In genomic region chr13:73536824-73537223, GRCm38 (mm10) we compare ENCODE assay signal across 8 mouse cellular contexts. TPM values are rescaled to one million over a fixed set of nuclear protein-coding genes. Genes with fewer than 3 reads are reported as not detected.
DNase-seq lines count a peak whose midpoint lies in the region; ATAC-seq and TF ChIP-seq lines count a peak whose summit lies in the region.

No protein-coding gene starts in this region.

- no peaks in the 10 kb centered on the region for H3K9me3 ChIP-seq in heart, embryonic 13.5 days
- H3K9me3 ChIP-seq in MEL (replicated peaks; ENCODE audit: insufficient read depth, low read length), result no peaks in the 10 kb centered on the region
- no peaks in the 10 kb centered on the region for H3K9me3 ChIP-seq in hindbrain, embryonic 12.5 days (replicated peaks)
- no peaks in the 10 kb centered on the region for H3K9me3 ChIP-seq in midbrain, embryonic 10.5 days (replicated peaks)

- H3K4me1 ChIP-seq in heart, embryonic 13.5 days, result peaks cover 14% of the 10 kb centered on the region
- H3K4me1 ChIP-seq in MEL (ENCODE audit: control insufficient read depth in 1 of 2, insufficient read depth in 2 of 2, low read length in 2 of 2), result peaks cover 0 to 15% of the 10 kb centered on the region in 2 experiments; a peak in 3 of 4 replicates
- peaks cover 8% of the 10 kb centered on the region for H3K4me1 ChIP-seq in hindbrain, embryonic 12.5 days
- peaks cover 12% of the 10 kb centered on the region for H3K4me1 ChIP-seq in midbrain, embryonic 10.5 days

- TF ChIP-seq CTCF in MEL (IDR thresholded peaks at IDR 0.05 in 2 of 3, conservative IDR thresholded peaks at IDR 0.05 in 1 of 3; ENCODE audit: control insufficient read depth in 1 of 3, insufficient read depth in 1 of 3, low read depth in 2 of 3, low read length in 3 of 3, poor library complexity in 1 of 3, severe bottlenecking in 1 of 3), result no peak

- peak overlapping the region; percentile 68 for H3K9ac ChIP-seq in heart, embryonic 13.5 days
- peak overlapping the region; percentile 26; the same call in 1 of the 2 replicates for H3K9ac ChIP-seq in MEL (ENCODE audit: control insufficient read depth, low read depth, low read length, poor library complexity, severe bottlenecking)
- 0 out of 2 replicates have a peak overlapping the region, but pooled peaks have one; percentile 27 for H3K9ac ChIP-seq in hindbrain, embryonic 12.5 days

- no peak overlapping the region for H3K27ac ChIP-seq in heart, embryonic 13.5 days (replicated peaks)
- H3K27ac ChIP-seq in MEL (ENCODE audit: control insufficient read depth, low read depth, low read length), result no peak overlapping the region
- no peak overlapping the region for H3K27ac ChIP-seq in hindbrain, embryonic 12.5 days
- H3K27ac ChIP-seq in midbrain, embryonic 10.5 days (replicated peaks), result no peak overlapping the region

- intact Hi-C loops in heart, postnatal 14 days (cut with DNase I), result no loop called here

- no peak for TF ChIP-seq RAD21 in MEL (IDR thresholded peaks at IDR 0.05; ENCODE audit: low read depth, low read length)

- no peak for ATAC-seq in heart, embryonic 13.5 days (ENCODE audit: extremely low read depth, insufficient number of reproducible peaks, low FRiP score, low TSS enrichment)
- no peak for ATAC-seq in hindbrain, embryonic 12.5 days (ENCODE audit: low FRiP score)
- ATAC-seq in frontal cortex, adult (ENCODE audit: low TSS enrichment), result no peak; the same call in 1 of the 2 replicates

- TF ChIP-seq POLR2A in MEL (IDR thresholded peaks at IDR 0.05; ENCODE audit: control insufficient read depth in 1 of 2, insufficient read depth in 1 of 2, low read depth in 1 of 2, low read length in 2 of 2, poor library complexity in 1 of 2), result no peak

- peak overlapping the region; percentile 87 for H3K4me2 ChIP-seq in heart, embryonic 13.5 days
- peak overlapping the region; percentile 78 for H3K4me2 ChIP-seq in hindbrain, embryonic 12.5 days (replicated peaks)

- DNase-seq in heart, postnatal 14 days, result no peak
- no peak for DNase-seq in MEL (ENCODE audit: low read depth, low spot score)
- no peak for DNase-seq in midbrain, embryonic 10.5 days (ENCODE audit: low spot score)
- no peak for DNase-seq in Muller cell, postnatal 12 days (ENCODE audit: inconsistent ontology term)
- DNase-seq in embryo, embryonic 10.5 days (ENCODE audit: low spot score), result no peak

- no peaks in the 10 kb centered on the region for H3K79me2 ChIP-seq in MEL (ENCODE audit: control insufficient read depth, insufficient read depth, low read length, poor library complexity)

- peak overlapping the region; percentile 56 for H3K4me3 ChIP-seq in heart, embryonic 13.5 days
- H3K4me3 ChIP-seq in MEL (ENCODE audit: control insufficient read depth in 1 of 2, insufficient read depth in 1 of 2, low read depth in 2 of 2, low read length in 2 of 2), result peak overlapping the region; percentile 28 to 43; a peak in 3 of 4 replicates
- H3K4me3 ChIP-seq in hindbrain, embryonic 12.5 days, result peak overlapping the region; percentile 38
- peak overlapping the region; percentile 60 for H3K4me3 ChIP-seq in midbrain, embryonic 10.5 days

- 16% methylated on average over 13 of the region's 13 CpGs for WGBS in heart, embryonic 13.5 days
- WGBS in hindbrain, embryonic 12.5 days, result 16% methylated on average over 13 of the region's 13 CpGs
- 23% methylated on average over 13 of the region's 13 CpGs for WGBS in midbrain, embryonic 10.5 days

- H3K27me3 ChIP-seq in heart, embryonic 13.5 days (replicated peaks), result peaks cover 72% of the 10 kb centered on the region
- peaks cover 0 to 1% of the 10 kb centered on the region in 2 experiments; a peak in 1 of 4 replicates for H3K27me3 ChIP-seq in MEL (ENCODE audit: control insufficient read depth in 1 of 2, insufficient read depth in 2 of 2, low read length in 2 of 2)
- H3K27me3 ChIP-seq in hindbrain, embryonic 12.5 days, result peaks cover 52% of the 10 kb centered on the region
- peaks cover 58% of the 10 kb centered on the region for H3K27me3 ChIP-seq in midbrain, embryonic 10.5 days (ENCODE audit: low read depth, poor library complexity, severe bottlenecking)

- TF ChIP-seq EP300 in MEL (IDR thresholded peaks at IDR 0.05; ENCODE audit: low read depth in 1 of 2, low read length in 2 of 2), result no peak

- H3K36me3 ChIP-seq in heart, embryonic 13.5 days, result no peaks in the 10 kb centered on the region
- peaks cover 0 to 11% of the 10 kb centered on the region in 2 experiments; a peak in 2 of 4 replicates for H3K36me3 ChIP-seq in MEL (ENCODE audit: control insufficient read depth in 1 of 2, insufficient read depth in 2 of 2, low read length in 2 of 2)
- no peaks in the 10 kb centered on the region for H3K36me3 ChIP-seq in hindbrain, embryonic 12.5 days
- H3K36me3 ChIP-seq in midbrain, embryonic 10.5 days, result no peaks in the 10 kb centered on the region

TF ChIP-seq in MEL, 35 proteins besides CTCF, POLR2A, EP300 and RAD21:
- no peak for TF ChIP-seq JUND (IDR thresholded peaks at IDR 0.05; ENCODE audit: low read depth, low read length)
- TF ChIP-seq E2F4 (IDR thresholded peaks at IDR 0.05; ENCODE audit: borderline replicate concordance, low read depth, low read length), result no peak
TF ChIP-seq in MEL: peak in this region for 0.

RNA-seq across cellular contexts. Expression of gene Slc6a3, which starts 0.3 kb away (rescaled TPM):
- 0.20 TPM in 1 of 2 replicates, not detected in the other for polyA plus RNA-seq in heart, embryonic 13.5 days (2015; fragmentation: Nextera tagmentation; extraction: Ambion mirVana)
- not detected for total RNA-seq in heart, postnatal 14 days (2021)
- 0.07 and 0.08 TPM in 2 replicates for total RNA-seq in MEL (2012; rRNA removed)
- under 1 TPM in 1 of 2 experiments, not detected in 1; 0.10 TPM for polyA plus RNA-seq in MEL (2012; ENCODE audit: insufficient read depth in 1 of 2, insufficient read length in 2 of 2, low read depth in 1 of 2, low replicate concordance in 2 of 2, missing spikeins in 1 of 2)
- 0.05 TPM in 1 of 2 replicates, not detected in the other for polyA plus RNA-seq in hindbrain, embryonic 12.5 days (2016; fragmentation: Nextera tagmentation; extraction: Ambion mirVana)
- 0.10 and 0.11 TPM in 2 replicates for polyA plus RNA-seq in midbrain, embryonic 10.5 days (2016; fragmentation: Nextera tagmentation; extraction: Ambion mirVana)
